ENCODE assay signal across 9 mouse cellular contexts in genomic region chr1:58270807-58271569, GRCm38 (mm10). TPM values are rescaled to one million over a fixed set of nuclear protein-coding genes. Genes with fewer than 3 reads are reported as not detected.
A peak's percentile ranks its signal among the peaks of the same experiment; 100 is the strongest.
DNase-seq lines count a peak whose midpoint lies in the region; ATAC-seq lines count a peak whose summit lies in the region.
"Had no signal": no experiment of that assay in that cellular context is flagged by ENCODE, and none has a peak within 500 bp of the region (broad histone marks: within the 10 kb centered on the region; RNA-seq: fewer than 3 reads in every experiment).

No protein-coding gene starts in this region.

- DNase-seq in neural tube, embryonic 11.5 days (ENCODE audit: low spot score) = peak; percentile 56
- DNase-seq in neural tube, embryonic 10.5 days (ENCODE audit: extremely low spot score, low spot score) = no peak
- DNase-seq in T-cell, adult 2 months (ENCODE audit: low spot score) = peak; percentile 33
- DNase-seq in cerebellum, postnatal 36 days = peak; percentile 20 to 43
- peak; percentile 49 for DNase-seq in left cerebral cortex, postnatal 4 days

- H3K4me3 ChIP-seq in neural tube, embryonic 11.5 days (ENCODE audit: low read depth, low read length) = no peak overlapping the region
- H3K4me3 ChIP-seq in hindbrain, embryonic 15.5 days = no peak overlapping the region
- H3K4me3 ChIP-seq in neural tube, embryonic 15.5 days (replicated peaks) = no peak overlapping the region

- WGBS in neural tube, embryonic 11.5 days = 68% methylated on average over 6 of the region's 6 CpGs
- 66% methylated on average over 6 of the region's 6 CpGs for WGBS in hindbrain, embryonic 15.5 days
- 67% methylated on average over 6 of the region's 6 CpGs for WGBS in neural tube, embryonic 15.5 days

- H3K27ac ChIP-seq in neural tube, embryonic 11.5 days (ENCODE audit: low read depth, low read length) = no peak overlapping the region
- no peak overlapping the region for H3K27ac ChIP-seq in hindbrain, embryonic 15.5 days (replicated peaks)
- no peak overlapping the region for H3K27ac ChIP-seq in neural tube, embryonic 15.5 days (replicated peaks)
- H3K27ac ChIP-seq: macrophage had no signal

- intact Hi-C loops in left cerebral cortex, postnatal 4 days (cut with DNase I) = loop anchor here (5.0 kb wide), 2 partner anchors 114 to 844 kb away; no protein-coding TSS in a partner anchor

- no peak overlapping the region for H3K9ac ChIP-seq in neural tube, embryonic 11.5 days (ENCODE audit: low read length)
- H3K9ac ChIP-seq in hindbrain, embryonic 15.5 days = no peak overlapping the region
- H3K9ac ChIP-seq in neural tube, embryonic 15.5 days (replicated peaks) = no peak overlapping the region

- no peaks in the 10 kb centered on the region for H3K36me3 ChIP-seq in neural tube, embryonic 11.5 days (ENCODE audit: control insufficient read depth, insufficient read depth, low read length)
- H3K36me3 ChIP-seq in hindbrain, embryonic 15.5 days = no peaks in the 10 kb centered on the region
- no peaks in the 10 kb centered on the region for H3K36me3 ChIP-seq in neural tube, embryonic 15.5 days

- no peak overlapping the region for H3K4me2 ChIP-seq in neural tube, embryonic 11.5 days (ENCODE audit: low read depth)
- H3K4me2 ChIP-seq in hindbrain, embryonic 15.5 days = no peak overlapping the region
- no peak overlapping the region for H3K4me2 ChIP-seq in neural tube, embryonic 15.5 days

- no peaks in the 10 kb centered on the region for H3K4me1 ChIP-seq in neural tube, embryonic 11.5 days (ENCODE audit: control insufficient read depth, insufficient read depth, low read length)
- H3K4me1 ChIP-seq in hindbrain, embryonic 15.5 days (replicated peaks) = no peaks in the 10 kb centered on the region
- no peaks in the 10 kb centered on the region for H3K4me1 ChIP-seq in neural tube, embryonic 15.5 days

- no peaks in the 10 kb centered on the region for H3K27me3 ChIP-seq in neural tube, embryonic 11.5 days (ENCODE audit: control insufficient read depth, insufficient read depth, low read length)
- H3K27me3 ChIP-seq in hindbrain, embryonic 15.5 days = no peaks in the 10 kb centered on the region
- no peaks in the 10 kb centered on the region for H3K27me3 ChIP-seq in neural tube, embryonic 15.5 days (replicated peaks)

- no peaks in the 10 kb centered on the region for H3K9me3 ChIP-seq in neural tube, embryonic 11.5 days (ENCODE audit: control insufficient read depth, low read length)
- no peaks in the 10 kb centered on the region for H3K9me3 ChIP-seq in hindbrain, embryonic 15.5 days
- no peaks in the 10 kb centered on the region for H3K9me3 ChIP-seq in neural tube, embryonic 15.5 days (replicated peaks)

- ATAC-seq in neural tube, embryonic 11.5 days (ENCODE audit: insufficient read depth, low FRiP score, low TSS enrichment) = no peak
- ATAC-seq in hindbrain, embryonic 15.5 days (ENCODE audit: low FRiP score, low read depth) = peak; percentile 89
- peak; percentile 79; the same call in 1 of the 2 replicates for ATAC-seq in neural tube, embryonic 15.5 days (ENCODE audit: low FRiP score)
- ATAC-seq in activated CD4-positive, CD25-positive, alpha-beta regulatory T cell, adult 4 months = no peak

RNA-seq across cellular contexts. Expression of gene Aox2, which starts 7.1 kb away (rescaled TPM):
- not detected in 2 replicates for polyA plus RNA-seq in neural tube, embryonic 11.5 days (2014; fragmentation: Nextera tagmentation; extraction: Ambion mirVana)
- polyA plus RNA-seq in hindbrain, embryonic 15.5 days (2015; fragmentation: Nextera tagmentation; extraction: Ambion mirVana) = 0.03 and 0.04 TPM in 2 replicates
- total RNA-seq in left cerebral cortex, postnatal 4 days (2021) = not detected
- 0.04 and 0.10 TPM in 2 replicates for polyA plus RNA-seq in neural tube, embryonic 15.5 days (2015; fragmentation: Nextera tagmentation; extraction: Ambion mirVana)
- polyA plus RNA-seq in activated CD4-positive, CD25-positive, alpha-beta regulatory T cell, adult 4 months (2017; shearing (Covaris generic)) = under 1 TPM; 0.05 to 0.13 TPM

Comparison
In these comparisons a context has a peak if more than half of its experiments do, and no peak if none do; other contexts are left out.
1. ATAC-seq: peak in hindbrain, embryonic 15.5 days (single experiment) and neural tube, embryonic 15.5 days (single experiment); none in neural tube, embryonic 11.5 days (single experiment) and activated CD4-positive, CD25-positive, alpha-beta regulatory T cell, adult 4 months (single experiment).